Mouse (Mus musculus) cerebellum, adult 2 months (tissue): Measurements from ENCODE around the gene Prss32. TPM values are rescaled to one million over a fixed set of nuclear protein-coding genes. Genes with fewer than 3 reads are reported as not detected.

ENCODE experiments used
- DNase-seq, 2 experiments: peaks; one replicate each; pipeline ENCODE4 v3.0.0; 2021
- H3K27ac ChIP-seq: fragments of 200-500 bp; 2 replicates; pipeline ENCODE4 v1.5.1; 2012; ENCODE audit warnings: low read length, control low read depth, inconsistent platforms; ENCODE audit not compliant: insufficient read depth
- H3K27me3 ChIP-seq: fragments of 200-500 bp; 2 replicates; pipeline ENCODE4 v1.6.1; 2012; ENCODE audit warnings: inconsistent platforms, mild to moderate bottlenecking, low read length, moderate library complexity; ENCODE audit not compliant: control insufficient read depth, insufficient read depth
- H3K4me1 ChIP-seq: fragments of 200-500 bp; 2 replicates; pipeline ENCODE4 v1.6.1; 2011; ENCODE audit warnings: low read length; ENCODE audit not compliant: control insufficient read depth, insufficient read depth
- H3K4me3 ChIP-seq: fragments of 200-500 bp; replicated peaks from 2 replicates; pipeline ENCODE3; 2011; ENCODE audit warnings: mild to moderate bottlenecking, low read depth, low read length, control low read depth; ENCODE audit not compliant: insufficient read depth
- CTCF ChIP-seq: fragments of 200-500 bp; IDR thresholded peaks from 2 replicates; pipeline ENCODE4 v1.5.1; 2011; ENCODE audit warnings: low read depth, mild to moderate bottlenecking, control low read depth, low read length, moderate library complexity, borderline replicate concordance; ENCODE audit not compliant: insufficient read depth
- POLR2A ChIP-seq: fragments of 200-500 bp; IDR thresholded peaks from 2 replicates; pipeline ENCODE4 v1.6.1; 2011; ENCODE audit warnings: low read length, control low read depth, borderline replicate concordance; ENCODE audit not compliant: insufficient read depth
- WGBS: fragments of 180-500 bp; shearing (Covaris S2); methylation state at CpG from one replicate; pipeline ENCODE4 v1.1.7; 2018; 5-methylcytosine and 5-hydroxymethylcytosine counted together
- polyA plus RNA-seq: library from polyadenylated mRNA; depleted of rRNA; stranded (reverse); fragments of >200 nt; gene quantifications from 2 replicates; pipeline ENCODE4 v1.2.3, GENCODE M21; 2012

Gene Prss32
- polyA plus RNA-seq, 1 experiment: not detected

- DNase-seq: no peak
- 84% methylated on average over 12 of the region's 12 CpGs for WGBS
- no peaks in the 10 kb centered on the region for H3K4me1 ChIP-seq
- H3K27ac ChIP-seq: no peak overlapping the region
- TF ChIP-seq POLR2A (no peak), CTCF (no peak)
- no peaks in the 10 kb centered on the region for H3K27me3 ChIP-seq
- H3K4me3 ChIP-seq: no peak overlapping the region
These were observed 20.0 kb upstream of the Prss32 start for GRCm38 (mm10) chr17:23823614-23824013.

GRCm38 (mm10) chr17:23825591-23825990 lies 18.1 kb upstream of the Prss32 start:
- H3K4me3 ChIP-seq: no peak overlapping the region
- TF ChIP-seq CTCF (no peak), POLR2A (no peak)
- H3K27ac ChIP-seq: no peak overlapping the region
- DNase-seq: no peak
- no peaks in the 10 kb centered on the region for H3K27me3 ChIP-seq
- 85% methylated on average over 4 of the region's 4 CpGs for WGBS
- H3K4me1 ChIP-seq: no peaks in the 10 kb centered on the region

- no peaks in the 10 kb centered on the region for H3K27me3 ChIP-seq
- no peaks in the 10 kb centered on the region for H3K4me1 ChIP-seq
- peak overlapping the region; percentile 48; the same call in 1 of the 2 replicates for H3K27ac ChIP-seq
- H3K4me3 ChIP-seq: peak overlapping the region; percentile 80
- peak; percentile 61 to 76 for DNase-seq
- no peak for TF ChIP-seq CTCF
- no peak for TF ChIP-seq POLR2A
- WGBS: under 1% methylated on average over 47 of the region's 47 CpGs
These were observed 15.2 kb upstream of the Prss32 start for GRCm38 (mm10) chr17:23828271-23829001.

- H3K27me3 ChIP-seq: no peaks in the 10 kb centered on the region
- DNase-seq: peak; percentile 88 to 89
- H3K27ac ChIP-seq: peak within 1 kb of the TSS; percentile 85
- TF ChIP-seq POLR2A (peak; percentile 65; the same call in 1 of the 2 replicates), CTCF (peak; percentile 71)
- no peaks in the 10 kb centered on the region for H3K4me1 ChIP-seq
- under 1% methylated on average over 42 of the region's 42 CpGs for WGBS
- H3K4me3 ChIP-seq: peak within 1 kb of the TSS; percentile 80
These were observed 14.5 kb upstream of the Prss32 start, which contains the start of gene Elob for GRCm38 (mm10) chr17:23829064-23829619. TSS of gene Elob (minus strand) at chr17:23829136.

DNA sequence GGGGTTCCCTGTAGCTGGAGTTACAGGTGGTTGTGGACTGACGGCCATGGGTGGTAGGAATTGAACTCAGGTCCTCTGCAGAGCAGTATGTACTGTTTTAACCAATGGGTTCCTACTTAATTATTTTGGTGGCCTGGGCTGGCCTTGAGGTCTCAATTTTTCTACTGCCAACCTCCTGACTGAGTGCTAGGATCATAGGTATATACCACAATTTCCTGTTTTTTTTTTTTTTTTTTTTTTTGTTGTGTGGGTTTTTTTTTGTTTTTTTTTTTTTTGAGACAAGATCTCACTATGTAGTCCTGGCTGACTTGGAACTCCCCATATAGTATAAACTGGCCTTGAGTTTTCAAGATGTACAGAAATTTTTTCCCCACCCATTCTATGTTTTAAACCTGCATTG lies 12.5 kb upstream of the Prss32 start:
- WGBS: 89% methylated on average over 1 of the region's 1 CpGs

GRCm38 (mm10) chr17:23836006-23836575 lies 7.6 kb upstream of the Prss32 start, which contains the start of gene Prss33:
TSS of gene Prss33 (minus strand) at chr17:23836056.
- DNase-seq: no peak
- TF ChIP-seq CTCF (no peak), POLR2A (no peak)
- Histone ChIP-seq H3K4me1 (no peaks in the 10 kb centered on the region), H3K27ac (no peak within 1 kb of the TSS), H3K4me3 (no peak within 1 kb of the TSS), H3K27me3 (no peaks in the 10 kb centered on the region)
- 77% methylated on average over 8 of the region's 8 CpGs for WGBS

More for the DNA sequence above, 12.5 kb upstream of the Prss32 start:
- Histone ChIP-seq H3K27ac (no peak overlapping the region), H3K4me1 (no peaks in the 10 kb centered on the region), H3K4me3 (no peak overlapping the region), H3K27me3 (no peaks in the 10 kb centered on the region)
- DNase-seq: no peak
- TF ChIP-seq CTCF: no peak
- TF ChIP-seq POLR2A: no peak

DNA sequence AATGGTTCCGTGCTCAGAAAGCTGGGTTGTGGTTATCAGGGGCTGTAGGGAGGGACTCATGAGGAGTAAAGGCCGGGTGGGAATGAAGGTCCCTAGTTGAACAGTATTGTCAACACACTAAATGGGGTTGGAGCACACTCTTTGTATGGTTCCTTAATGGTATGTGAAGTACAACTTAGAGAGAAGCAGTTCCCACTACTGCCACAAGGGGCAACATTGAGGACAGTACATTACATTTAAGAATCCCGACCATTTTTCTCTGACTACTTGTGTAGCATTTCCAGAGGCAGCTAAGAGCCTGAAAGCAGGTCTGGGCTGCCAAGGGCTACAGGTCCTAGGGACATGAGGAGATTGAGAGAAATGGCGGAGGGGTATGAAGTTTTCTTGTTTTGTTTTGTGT lies 2.5 kb upstream of the Prss32 start:
- H3K27me3 ChIP-seq: no peaks in the 10 kb centered on the region
- TF ChIP-seq POLR2A (no peak), CTCF (peak; percentile 64)
- no peak overlapping the region for H3K27ac ChIP-seq
- H3K4me1 ChIP-seq: no peaks in the 10 kb centered on the region
- 29% methylated on average over 4 of the region's 4 CpGs for WGBS
- peak; percentile 44 to 47 for DNase-seq
- no peak overlapping the region for H3K4me3 ChIP-seq

DNA sequence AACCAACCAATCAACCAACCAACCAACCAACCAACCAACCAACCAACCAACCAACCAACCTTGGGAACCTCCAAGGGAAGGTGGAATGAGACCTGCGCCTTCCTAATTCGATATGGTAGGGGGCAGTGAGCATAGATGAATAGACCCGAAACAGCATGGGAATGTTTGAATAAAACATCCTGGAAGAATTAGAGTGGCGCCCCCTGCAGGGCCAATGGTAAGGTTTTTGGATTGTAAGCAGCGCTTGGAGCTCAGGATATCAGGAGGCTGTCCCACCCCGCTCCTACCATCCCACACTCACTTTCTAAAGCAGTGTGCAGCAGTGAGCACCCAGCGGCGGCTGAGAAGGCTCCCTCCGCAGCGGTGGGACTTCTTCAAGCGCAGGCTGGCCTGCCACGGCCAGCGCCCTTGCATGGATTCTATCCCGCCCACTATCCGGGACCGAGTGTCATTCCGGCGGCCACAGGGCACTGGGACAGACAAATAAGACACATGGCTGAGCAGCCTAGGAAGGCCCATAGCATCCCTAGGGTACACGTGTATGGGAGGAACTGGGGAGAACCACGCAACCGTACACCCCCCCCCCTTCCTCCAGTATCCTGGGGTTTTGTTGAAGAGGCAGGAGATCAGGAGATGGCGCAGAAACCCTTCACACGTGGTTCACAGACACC lies 379 bp upstream of the Prss32 start:
- 45% methylated on average over 23 of the region's 23 CpGs for WGBS
- TF ChIP-seq POLR2A (no peak), CTCF (no peak)
- Histone ChIP-seq H3K4me3 (no peak overlapping the region), H3K27me3 (no peaks in the 10 kb centered on the region), H3K4me1 (no peaks in the 10 kb centered on the region), H3K27ac (no peak overlapping the region)
- DNase-seq: no peak
